Mouse (Mus musculus): ENCODE measurements around the gene Disc1.

DNA sequence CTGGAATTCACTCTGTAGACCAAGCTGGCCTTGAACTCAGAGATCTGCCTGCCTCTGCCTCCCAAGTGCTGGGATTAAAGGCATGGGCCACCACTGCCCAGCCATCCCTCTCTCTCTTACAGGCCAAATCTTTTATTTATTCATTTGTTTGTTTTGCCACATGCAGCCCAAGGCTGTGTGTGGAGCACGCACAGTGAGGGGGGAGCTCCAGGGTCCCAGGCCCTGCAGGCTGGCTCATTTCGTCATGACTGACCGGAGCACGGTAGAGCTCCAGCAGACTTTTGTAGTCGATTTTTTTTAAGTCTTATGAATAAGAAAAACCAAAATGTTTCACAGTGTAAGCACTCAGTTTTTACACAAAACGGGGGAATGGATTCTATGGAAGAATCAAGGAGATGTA is 112.5 kb downstream of the Disc1 start:
- TF ChIP-seq CTCF (IDR thresholded peaks at IDR 0.05; ENCODE audit: extremely low read depth, insufficient read length, insufficient replicate concordance, low read depth, low read length), result no peak
- TF ChIP-seq POLR2A (IDR thresholded peaks at IDR 0.05; ENCODE audit: low read depth, low read length), result no peak

Data from small intestine, adult 2 months (tissue).